Mouse (Mus musculus): ENCODE measurements around the gene Bad.

Gene Bad

DNA sequence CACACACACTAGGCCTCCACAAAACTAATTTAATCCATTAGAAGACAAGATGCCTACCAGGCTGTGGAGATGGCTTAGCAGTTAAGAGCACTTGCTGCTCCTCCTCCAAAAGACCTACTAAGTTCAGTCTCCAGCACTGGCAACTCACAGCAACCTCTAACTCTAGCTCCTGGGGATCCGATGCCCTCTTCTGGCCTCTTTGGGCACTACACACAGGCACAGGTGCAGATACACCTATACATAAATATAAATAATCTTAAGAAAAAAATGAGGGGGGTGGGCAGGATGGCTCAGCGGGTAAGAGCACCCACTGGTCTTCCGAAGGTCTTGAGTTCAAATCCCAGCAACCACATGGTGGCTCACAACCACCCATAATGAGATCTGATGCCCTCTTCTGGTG is 5.4 kb upstream of the Bad start:
- peak; percentile 59 to 64 for DNase-seq

- DNase-seq, result peak; percentile 78 to 79
Measured at GRCm38 (mm10) chr19:6937541-6938465, 3.9 kb upstream of the Bad start.

GRCm38 (mm10) chr19:6939106-6940002 is 2.3 kb upstream of the Bad start:
- peak; percentile 39 to 49 for DNase-seq

- peak; percentile 48 to 55 for DNase-seq
Measured at GRCm38 (mm10) chr19:6940396-6941351, 987 bp upstream of the Bad start.

- peak; percentile 93 to 95 for DNase-seq
Measured at GRCm38 (mm10) chr19:6942249-6942691, 609 bp downstream of the Bad start, which contains the start of gene Gpr137. Gpr137 (minus strand) TSS chr19:6942480.

- no peak for DNase-seq
Measured at GRCm38 (mm10) chr19:6942764-6943163, 1.1 kb downstream of the Bad start.

- DNase-seq, result no peak
Measured at GRCm38 (mm10) chr19:6943709-6944108, 2.0 kb downstream of the Bad start.

DNA sequence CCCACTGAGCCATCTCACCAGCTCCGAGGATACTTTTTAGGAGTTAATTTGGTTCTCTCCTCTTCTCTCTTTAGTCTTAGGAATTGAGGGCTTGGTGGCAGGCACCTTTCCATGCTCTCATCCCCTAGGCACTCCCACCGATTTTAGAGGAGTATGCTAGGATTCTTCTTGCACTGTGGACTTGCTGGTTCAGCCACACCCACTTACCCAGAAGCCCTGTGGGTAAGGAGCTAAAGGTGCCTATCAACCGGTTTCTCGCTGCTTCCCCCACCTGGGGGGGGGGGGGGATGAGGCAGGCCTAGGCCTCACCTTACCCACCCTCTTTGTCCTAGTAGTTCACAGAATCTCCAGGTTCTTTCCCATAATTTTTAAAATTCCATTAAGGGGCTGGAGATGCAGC is 6.1 kb downstream of the Bad start:
- no peak for DNase-seq

GRCm38 (mm10) chr19:6948186-6948585 is 6.5 kb downstream of the Bad start:
- peak; percentile 91 to 94 for DNase-seq

- no peak for DNase-seq
Measured at GRCm38 (mm10) chr19:6949532-6949931, 7.9 kb downstream of the Bad start.

GRCm38 (mm10) chr19:6949951-6950350 is 8.3 kb downstream of the Bad start:
- no peak for DNase-seq

DNA sequence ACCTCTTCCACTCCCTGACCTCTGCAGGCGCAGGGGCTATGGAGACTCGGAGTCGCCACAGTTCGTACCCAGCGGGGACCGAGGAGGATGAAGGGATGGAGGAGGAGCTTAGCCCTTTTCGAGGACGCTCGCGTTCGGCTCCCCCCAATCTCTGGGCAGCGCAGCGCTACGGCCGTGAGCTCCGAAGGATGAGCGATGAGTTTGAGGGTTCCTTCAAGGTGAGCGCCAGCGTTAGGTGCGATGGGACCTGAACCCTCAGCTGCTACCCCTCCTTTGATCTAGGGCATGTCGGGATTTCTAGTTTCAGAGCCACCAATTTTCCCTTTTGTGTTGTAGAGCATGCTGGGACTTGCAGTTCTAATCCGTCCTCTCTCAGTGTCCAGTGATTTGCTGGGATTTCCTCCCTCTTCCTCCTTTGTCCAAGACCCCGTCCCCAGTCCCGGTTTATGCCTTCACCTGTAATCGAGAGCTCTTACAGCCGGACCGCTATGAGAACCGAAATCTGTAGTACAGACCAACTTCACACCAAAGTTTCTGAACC is 9.0 kb downstream of the Bad start:
- DNase-seq, result peak; percentile 72 to 73

DNA sequence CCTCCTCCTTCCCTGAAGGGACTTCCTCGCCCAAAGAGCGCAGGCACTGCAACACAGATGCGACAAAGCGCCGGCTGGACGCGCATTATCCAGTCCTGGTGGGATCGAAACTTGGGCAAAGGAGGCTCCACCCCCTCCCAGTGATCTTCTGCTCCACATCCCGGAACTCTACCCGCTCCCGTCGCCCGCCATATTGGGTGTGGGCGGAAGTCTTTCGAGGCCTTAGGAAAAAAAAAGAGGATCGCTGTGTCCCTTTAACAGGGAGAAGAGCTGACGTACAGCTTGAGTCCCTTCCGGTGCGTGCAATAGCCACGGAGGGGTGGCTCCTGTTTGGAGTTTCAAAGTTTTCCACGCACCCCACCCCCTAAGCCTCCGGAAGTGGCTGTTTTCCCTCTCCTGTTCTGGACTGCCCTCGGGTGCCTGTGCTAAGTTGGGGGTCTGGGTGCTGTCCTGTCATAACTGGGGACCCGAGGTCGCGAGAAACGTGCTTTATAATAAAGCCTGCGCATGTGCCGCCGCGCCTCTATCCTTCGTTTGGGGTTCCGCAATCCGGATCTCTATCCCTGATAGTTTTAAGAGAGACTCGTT is 9.8 kb downstream of the Bad start:
- DNase-seq, result peak; percentile 92 to 96

GRCm38 (mm10) chr19:6951994-6952711 is 10.5 kb downstream of the Bad start:
- peak; percentile 81 to 82 for DNase-seq

GRCm38 (mm10) chr19:6952712-6953037 is 11.0 kb downstream of the Bad start:
- peak in 1 of 2 experiments; percentile 45 for DNase-seq

DNA sequence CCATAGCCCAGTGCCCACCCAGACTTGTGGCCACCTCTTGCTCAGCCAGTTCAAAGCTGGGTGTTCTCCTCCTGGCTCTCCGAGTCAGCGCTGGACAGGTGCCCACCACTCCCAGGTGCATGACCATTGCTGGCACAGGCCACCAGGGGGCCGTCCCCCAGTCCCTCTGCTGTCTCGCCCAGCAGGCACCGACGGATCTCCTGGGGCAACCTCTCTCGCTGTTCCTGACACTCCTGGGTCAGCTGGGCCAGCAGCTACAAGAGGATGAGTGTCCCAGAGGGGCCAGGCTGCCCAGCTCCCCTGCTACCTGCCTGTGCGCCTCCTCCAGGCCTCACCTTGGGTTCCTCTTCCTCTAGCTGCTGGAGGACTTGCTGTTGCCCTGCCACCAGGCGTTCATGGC is 12.4 kb downstream of the Bad start:
- DNase-seq, result peak; percentile 57 to 60

DNA sequence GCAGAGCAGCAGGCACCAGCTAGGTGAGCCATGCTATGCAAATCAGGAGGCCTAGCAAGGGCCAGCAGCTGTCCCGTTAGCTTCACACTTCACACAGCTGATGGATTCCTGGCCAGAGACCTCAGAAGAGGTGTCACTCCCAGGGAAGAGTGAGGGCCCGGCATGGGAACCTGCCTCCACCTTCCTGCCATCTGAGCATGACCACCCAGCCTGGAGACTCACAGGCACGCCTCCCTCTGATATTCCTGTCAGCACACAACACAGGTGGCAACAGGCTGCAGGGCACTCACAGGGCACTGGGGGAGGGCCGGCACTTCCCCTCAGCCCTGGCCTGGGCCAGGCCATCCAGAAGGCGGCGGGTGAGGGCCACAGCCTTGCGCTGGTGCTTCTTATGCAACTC is 13.8 kb downstream of the Bad start:
- DNase-seq, result no peak

GRCm38 (mm10) chr19:6956461-6956860 is 14.8 kb downstream of the Bad start:
- DNase-seq, result no peak

DNA sequence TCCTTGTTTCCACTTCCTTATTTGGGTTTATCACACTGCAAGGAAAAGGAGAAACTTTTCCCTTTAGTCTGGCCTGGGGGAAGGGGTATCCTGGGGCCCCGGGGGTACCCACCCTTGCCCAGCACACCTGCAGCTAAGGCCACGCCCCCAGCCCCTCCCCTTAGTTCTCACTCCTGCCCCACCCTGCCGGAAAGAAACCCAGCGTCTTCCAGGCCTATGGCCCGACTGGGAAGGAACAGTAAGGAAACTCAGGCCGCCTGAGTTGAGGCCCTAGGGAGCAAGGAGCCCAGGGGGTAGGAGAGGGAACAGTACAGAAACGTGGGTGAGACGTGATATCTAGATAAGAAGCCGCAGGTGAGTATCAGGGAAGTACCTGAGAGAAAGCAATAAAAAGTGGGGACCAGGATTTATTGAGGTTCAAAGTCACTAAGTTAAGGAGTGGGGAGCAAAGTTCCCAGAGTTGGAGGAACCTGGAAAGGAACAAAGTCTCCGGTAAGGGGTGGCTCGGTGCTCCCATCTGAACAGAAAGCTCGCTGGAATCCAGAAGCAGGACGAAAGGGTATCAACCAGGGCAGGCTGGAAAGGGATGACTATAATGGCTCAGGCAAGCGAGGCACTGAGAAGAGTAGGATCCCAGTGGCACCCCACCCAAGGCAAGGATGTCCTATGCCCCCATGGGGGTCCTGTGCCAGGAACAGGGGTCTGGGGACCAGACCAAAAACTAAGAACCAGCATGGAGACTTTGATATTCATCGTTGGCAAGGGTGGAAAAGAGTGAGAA is 27.0 kb downstream of the Bad start:
- DNase-seq, result no peak

GRCm38 (mm10) chr19:6969291-6969664 is 27.6 kb downstream of the Bad start:
- DNase-seq, result no peak

Measured in cerebellum, postnatal 10 days (tissue).